Mouse (Mus musculus) cerebellum, adult 2 months (tissue): ENCODE measurements around the gene Gh.

Experiments
- CTCF ChIP-seq: fragments of 200-500 bp; IDR thresholded peaks from 2 replicates; pipeline ENCODE4 v1.5.1; 2011; ENCODE audit warnings: low read depth, mild to moderate bottlenecking, control low read depth, low read length, moderate library complexity, borderline replicate concordance; ENCODE audit not compliant: insufficient read depth
- POLR2A ChIP-seq: fragments of 200-500 bp; IDR thresholded peaks from 2 replicates; pipeline ENCODE4 v1.6.1; 2011; ENCODE audit warnings: low read length, control low read depth, borderline replicate concordance; ENCODE audit not compliant: insufficient read depth

DNA sequence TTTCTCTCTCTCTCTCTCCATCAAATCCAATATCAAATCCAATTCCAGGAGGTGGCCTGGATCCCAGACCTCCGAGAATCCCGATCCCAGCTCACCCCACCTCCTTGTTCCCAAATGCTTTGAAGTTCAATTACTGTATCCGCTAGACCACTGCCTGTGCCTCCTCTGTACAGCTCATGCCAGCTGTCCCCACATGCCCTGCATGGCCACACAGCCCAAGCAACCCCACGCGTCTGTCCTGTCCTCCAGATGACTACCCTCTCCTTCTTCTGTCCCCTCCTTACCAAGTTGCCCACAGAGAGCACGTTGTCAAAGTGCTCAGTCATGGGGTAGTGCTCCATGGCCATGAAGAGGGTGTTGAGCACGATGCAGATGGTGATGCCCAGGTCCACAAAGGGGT lies 37.2 kb upstream of the Gh start:
- TF ChIP-seq CTCF (no peak), POLR2A (no peak)
